Mouse (Mus musculus) midbrain, embryonic 15.5 days (tissue): ENCODE measurements around the gene Srgap1. TPM values are rescaled to one million over a fixed set of nuclear protein-coding genes. Genes with fewer than 3 reads are reported as not detected.

Experiments used
- ATAC-seq: fragments of 200-750 bp; cut with Nextera tagmentation; replicated peaks from 2 replicates; pipeline ENCODE4 v1.8.0; 2017; ENCODE audit warnings: moderate TSS enrichment
- H3K27ac ChIP-seq: fragments of 300-500 bp; sonication (generic); 2 replicates; pipeline ENCODE4 v1.5.1; 2015; ENCODE audit warnings: mild to moderate bottlenecking, inconsistent platforms
- H3K27me3 ChIP-seq: fragments of 300-500 bp; sonication (generic); replicated peaks from 2 replicates; pipeline ENCODE4 v1.6.1; 2015; ENCODE audit warnings: inconsistent platforms
- H3K36me3 ChIP-seq: fragments of 300-500 bp; sonication (generic); replicated peaks from 2 replicates; pipeline ENCODE4 v1.6.1; 2015; ENCODE audit warnings: inconsistent platforms
- H3K4me1 ChIP-seq: fragments of 300-500 bp; sonication (generic); 2 replicates; pipeline ENCODE4 v1.6.1; 2015; ENCODE audit warnings: inconsistent platforms
- H3K4me2 ChIP-seq: fragments of 300-500 bp; sonication (generic); 2 replicates; pipeline ENCODE4 v1.6.1; 2015; ENCODE audit warnings: inconsistent platforms, mild to moderate bottlenecking, moderate library complexity
- H3K4me3 ChIP-seq: fragments of 300-500 bp; sonication (generic); 2 replicates; pipeline ENCODE4 v1.5.1; 2015; ENCODE audit warnings: mild to moderate bottlenecking, inconsistent platforms
- H3K9ac ChIP-seq: fragments of 300-500 bp; sonication (generic); 2 replicates; pipeline ENCODE4 v1.6.1; 2015; ENCODE audit warnings: mild to moderate bottlenecking, inconsistent platforms
- H3K9me3 ChIP-seq: fragments of 300-500 bp; sonication (generic); 2 replicates; pipeline ENCODE4 v1.6.1; 2016; ENCODE audit warnings: inconsistent platforms
- WGBS: fragments of 180-500 bp; shearing (Covaris S2); methylation state at CpG from one replicate; pipeline ENCODE4 v1.1.7; 2015; ENCODE audit warnings: mixed read lengths; 5-methylcytosine and 5-hydroxymethylcytosine counted together
- polyA plus RNA-seq: library from polyadenylated mRNA; unstranded; fragments of >200 nt; fragmentation: Nextera tagmentation; extraction: Ambion mirVana; gene quantifications from 2 replicates; pipeline ENCODE4 v1.2.1, GENCODE M21; 2015

The Srgap1 gene
- polyA plus RNA-seq, 1 experiment from 2014 or later, result 41.8 TPM

DNA sequence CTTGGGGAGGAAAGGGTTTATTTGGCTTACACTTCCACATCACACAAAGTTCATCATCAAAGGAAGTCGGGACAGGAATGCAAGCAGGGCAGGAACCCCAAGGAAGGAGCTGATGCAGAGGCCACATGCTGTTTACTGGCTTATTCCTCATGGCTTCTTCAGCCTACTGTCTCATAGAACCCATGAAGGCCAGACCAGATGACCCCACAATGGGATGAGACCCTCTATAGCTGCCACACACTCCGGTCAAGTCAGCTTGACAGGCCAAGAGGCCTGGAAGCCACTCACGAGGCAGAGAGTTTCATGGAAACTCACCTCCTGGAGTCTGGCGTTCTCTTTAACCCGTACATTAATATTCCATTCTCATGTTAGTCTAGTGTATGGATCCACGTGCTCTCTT is 34.8 kb downstream of the Srgap1 start:
- Histone ChIP-seq H3K36me3 (no peaks in the 10 kb centered on the region), H3K9me3 (no peaks in the 10 kb centered on the region), H3K4me3 (no peak overlapping the region), H3K9ac (no peak overlapping the region), H3K27me3 (no peaks in the 10 kb centered on the region), H3K4me1 (peaks cover 25% of the 10 kb centered on the region), H3K27ac (no peak overlapping the region), H3K4me2 (no peak overlapping the region)
- no peak for ATAC-seq
- WGBS, result 85% methylated on average over 6 of the region's 6 CpGs

GRCm38 (mm10) chr10:122008731-122009391 is 38.3 kb downstream of the Srgap1 start:
- Histone ChIP-seq H3K4me2 (no peak overlapping the region), H3K9me3 (no peaks in the 10 kb centered on the region), H3K36me3 (no peaks in the 10 kb centered on the region), H3K27ac (peak overlapping the region; percentile 39; the same call in 1 of the 2 replicates), H3K4me1 (peaks cover 34% of the 10 kb centered on the region), H3K4me3 (no peak overlapping the region), H3K27me3 (no peaks in the 10 kb centered on the region), H3K9ac (no peak overlapping the region)
- WGBS, result 39% methylated on average over 12 of the region's 12 CpGs
- ATAC-seq, result peak; percentile 40; the same call in 1 of the 2 replicates

DNA sequence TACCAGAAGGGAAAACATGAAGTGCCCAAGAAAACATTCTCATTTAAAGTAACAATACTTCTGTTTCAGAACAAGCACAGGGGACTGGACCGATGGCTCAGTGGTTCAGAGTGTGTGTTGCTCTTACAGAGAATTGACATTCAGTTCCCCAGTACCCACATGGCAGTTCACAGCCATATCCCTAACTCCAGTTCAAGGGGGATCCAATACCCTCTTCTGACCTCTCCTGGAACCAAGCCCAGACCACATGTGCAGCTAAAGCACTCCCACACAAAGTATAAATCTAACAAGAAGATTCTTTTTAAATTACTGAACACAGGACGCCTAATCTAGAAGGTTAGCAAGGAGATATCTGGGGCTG is 38.8 kb downstream of the Srgap1 start:
- H3K4me1 ChIP-seq, result peaks cover 30% of the 10 kb centered on the region
- no peaks in the 10 kb centered on the region for H3K36me3 ChIP-seq
- H3K9ac ChIP-seq, result no peak overlapping the region
- no peak; the same call in 1 of the 2 replicates for ATAC-seq
- no peak overlapping the region for H3K4me2 ChIP-seq
- peak overlapping the region; percentile 39; the same call in 1 of the 2 replicates for H3K27ac ChIP-seq
- no peak overlapping the region for H3K4me3 ChIP-seq
- H3K27me3 ChIP-seq, result no peaks in the 10 kb centered on the region
- no peaks in the 10 kb centered on the region for H3K9me3 ChIP-seq
- WGBS, result 66% methylated on average over 2 of the region's 2 CpGs

- H3K4me3 ChIP-seq, result no peak overlapping the region
- no peak overlapping the region for H3K4me2 ChIP-seq
- WGBS, result 35% methylated on average over 5 of the region's 5 CpGs
- no peak overlapping the region for H3K9ac ChIP-seq
- no peak for ATAC-seq
- H3K27ac ChIP-seq, result no peak overlapping the region
- no peaks in the 10 kb centered on the region for H3K27me3 ChIP-seq
- H3K4me1 ChIP-seq, result peaks cover 29% of the 10 kb centered on the region
- H3K36me3 ChIP-seq, result no peaks in the 10 kb centered on the region
- no peaks in the 10 kb centered on the region for H3K9me3 ChIP-seq
Observed at GRCm38 (mm10) chr10:122006606-122007005, 40.5 kb downstream of the Srgap1 start.

DNA sequence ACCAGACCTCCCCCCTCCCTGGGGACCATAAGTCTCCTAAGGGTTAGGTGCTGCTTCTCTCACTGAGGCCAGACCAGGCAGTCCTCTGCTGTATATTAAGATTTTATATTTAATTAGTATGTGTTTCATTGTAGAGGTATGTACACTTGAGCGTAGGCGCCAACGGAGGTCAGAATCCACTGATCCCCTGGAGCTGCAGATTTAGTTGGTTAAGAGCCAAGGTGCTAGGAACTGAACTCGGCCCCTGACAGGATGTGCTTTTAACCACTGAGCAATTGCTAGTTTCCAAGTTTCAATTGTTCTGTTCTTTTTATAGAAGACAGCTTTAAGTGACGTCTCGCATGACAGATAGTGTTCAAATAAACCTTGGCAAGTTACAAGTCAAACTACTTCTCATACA is 41.0 kb downstream of the Srgap1 start:
- no peak for ATAC-seq
- WGBS, result 79% methylated on average over 6 of the region's 6 CpGs
- Histone ChIP-seq H3K9me3 (no peaks in the 10 kb centered on the region), H3K4me1 (peaks cover 29% of the 10 kb centered on the region), H3K36me3 (no peaks in the 10 kb centered on the region), H3K4me3 (no peak overlapping the region), H3K27me3 (no peaks in the 10 kb centered on the region), H3K4me2 (no peak overlapping the region), H3K27ac (no peak overlapping the region), H3K9ac (no peak overlapping the region)

DNA sequence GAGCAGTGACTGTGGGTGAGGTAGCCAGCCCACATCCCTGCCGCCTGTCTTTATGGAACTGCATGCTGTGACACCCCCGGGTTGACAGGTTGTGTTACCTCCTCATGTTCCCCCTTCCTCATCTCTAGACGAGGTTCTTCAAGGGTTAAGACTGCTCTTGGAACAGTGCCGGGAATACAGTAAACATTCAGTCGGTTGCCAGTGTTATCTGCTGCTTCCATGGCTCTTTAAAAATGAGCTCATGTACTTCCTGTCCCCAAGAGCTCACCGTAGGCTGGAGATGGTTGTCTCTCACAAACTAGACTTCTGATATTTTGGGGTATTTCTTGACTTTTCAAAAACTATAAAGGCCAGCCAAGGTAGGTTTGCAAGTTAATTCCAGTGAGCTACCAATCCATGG is 41.6 kb downstream of the Srgap1 start:
- Histone ChIP-seq H3K4me1 (peaks cover 26% of the 10 kb centered on the region), H3K36me3 (no peaks in the 10 kb centered on the region), H3K4me3 (no peak overlapping the region), H3K9ac (no peak overlapping the region), H3K9me3 (no peaks in the 10 kb centered on the region), H3K27ac (no peak overlapping the region), H3K27me3 (no peaks in the 10 kb centered on the region), H3K4me2 (no peak overlapping the region)
- no peak for ATAC-seq
- WGBS, result 72% methylated on average over 6 of the region's 6 CpGs

DNA sequence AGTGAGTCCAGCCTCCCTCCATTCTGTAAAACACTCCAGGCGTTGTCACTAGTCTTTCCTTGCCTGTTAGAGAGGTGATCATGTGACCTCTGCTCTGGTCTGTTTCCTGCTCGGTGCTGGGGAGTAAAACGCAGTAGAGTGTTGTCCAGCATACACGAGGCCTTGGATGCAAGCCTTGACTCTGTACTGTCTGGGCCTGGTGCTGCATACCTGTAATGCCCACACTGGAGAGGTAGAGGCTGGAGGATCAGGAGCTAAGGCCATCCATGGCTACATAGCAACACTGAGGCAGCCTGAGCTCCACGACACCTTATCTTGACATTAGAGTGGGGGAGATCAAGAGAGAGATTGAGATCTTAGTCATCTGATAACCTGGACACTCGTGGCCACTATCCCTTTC is 44.2 kb downstream of the Srgap1 start:
- Histone ChIP-seq H3K27me3 (no peaks in the 10 kb centered on the region), H3K9me3 (no peaks in the 10 kb centered on the region), H3K4me1 (peaks cover 11% of the 10 kb centered on the region), H3K36me3 (no peaks in the 10 kb centered on the region), H3K27ac (no peak overlapping the region), H3K9ac (no peak overlapping the region), H3K4me2 (no peak overlapping the region), H3K4me3 (no peak overlapping the region)
- ATAC-seq, result no peak
- whole genome bisulfite sequencing, result 88% methylated on average over 6 of the region's 6 CpGs

- H3K4me3 ChIP-seq, result no peak overlapping the region
- no peak overlapping the region for H3K9ac ChIP-seq
- no peak overlapping the region for H3K4me2 ChIP-seq
- no peaks in the 10 kb centered on the region for H3K9me3 ChIP-seq
- no peak for ATAC-seq
- peaks cover 25% of the 10 kb centered on the region for H3K4me1 ChIP-seq
- 53% methylated on average over 7 of the region's 7 CpGs for WGBS
- no peaks in the 10 kb centered on the region for H3K36me3 ChIP-seq
- H3K27me3 ChIP-seq, result no peaks in the 10 kb centered on the region
- H3K27ac ChIP-seq, result no peak overlapping the region
Observed at GRCm38 (mm10) chr10:121998806-121999205, 48.3 kb downstream of the Srgap1 start.

- Histone ChIP-seq H3K27ac (peak overlapping the region; percentile 46), H3K9me3 (no peaks in the 10 kb centered on the region), H3K4me2 (no peak overlapping the region), H3K27me3 (no peaks in the 10 kb centered on the region), H3K36me3 (no peaks in the 10 kb centered on the region), H3K9ac (no peak overlapping the region), H3K4me1 (peaks cover 28% of the 10 kb centered on the region), H3K4me3 (no peak overlapping the region)
- WGBS, result 13% methylated on average over 4 of the region's 4 CpGs
- 0 out of 2 replicates have a peak, but pooled peaks have one; percentile 18 for ATAC-seq
Observed at GRCm38 (mm10) chr10:121996500-121996899, 50.6 kb downstream of the Srgap1 start.

- ATAC-seq, result 0 out of 2 replicates have a peak, but pooled peaks have one; percentile 17
- H3K4me1 ChIP-seq, result peaks cover 28% of the 10 kb centered on the region
- H3K4me3 ChIP-seq, result no peak overlapping the region
- 30% methylated on average over 4 of the region's 4 CpGs for WGBS
- H3K27me3 ChIP-seq, result no peaks in the 10 kb centered on the region
- H3K9ac ChIP-seq, result no peak overlapping the region
- no peaks in the 10 kb centered on the region for H3K9me3 ChIP-seq
- H3K36me3 ChIP-seq, result no peaks in the 10 kb centered on the region
- no peak overlapping the region for H3K27ac ChIP-seq
- H3K4me2 ChIP-seq, result no peak overlapping the region
Observed at GRCm38 (mm10) chr10:121995448-121995847, 51.7 kb downstream of the Srgap1 start.

- Histone ChIP-seq H3K4me2 (no peak overlapping the region), H3K4me3 (no peak overlapping the region), H3K27me3 (no peaks in the 10 kb centered on the region), H3K4me1 (peaks cover 28% of the 10 kb centered on the region), H3K9me3 (no peaks in the 10 kb centered on the region), H3K27ac (no peak overlapping the region), H3K36me3 (no peaks in the 10 kb centered on the region), H3K9ac (no peak overlapping the region)
- no peak for ATAC-seq
- 40% methylated on average over 5 of the region's 5 CpGs for WGBS
Observed at GRCm38 (mm10) chr10:121994660-121995059, 52.5 kb downstream of the Srgap1 start.

DNA sequence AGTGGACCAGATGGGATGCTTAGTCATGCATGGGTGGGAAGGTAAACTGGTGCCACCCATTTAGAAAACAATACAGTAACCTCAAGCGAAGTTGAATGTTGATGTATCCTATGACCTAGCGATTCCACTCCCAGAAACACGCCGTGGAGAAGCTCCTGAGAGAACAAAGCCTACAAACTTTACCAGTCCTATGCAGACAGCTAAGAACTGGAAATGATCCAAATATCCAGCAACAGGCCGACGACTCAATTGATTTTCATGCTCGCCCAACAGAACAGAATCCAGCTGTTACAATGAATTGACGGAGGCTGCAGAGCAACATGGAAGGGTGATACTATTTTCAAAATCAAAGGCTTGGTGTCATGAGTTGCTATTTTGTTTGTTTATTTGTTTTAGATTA is 54.5 kb downstream of the Srgap1 start:
- H3K9ac ChIP-seq, result no peak overlapping the region
- H3K4me2 ChIP-seq, result no peak overlapping the region
- WGBS, result 50% methylated on average over 8 of the region's 8 CpGs
- no peaks in the 10 kb centered on the region for H3K36me3 ChIP-seq
- no peak for ATAC-seq
- H3K4me3 ChIP-seq, result no peak overlapping the region
- H3K4me1 ChIP-seq, result peaks cover 25% of the 10 kb centered on the region
- H3K27me3 ChIP-seq, result no peaks in the 10 kb centered on the region
- H3K27ac ChIP-seq, result no peak overlapping the region
- no peaks in the 10 kb centered on the region for H3K9me3 ChIP-seq

- Histone ChIP-seq H3K4me3 (no peak overlapping the region), H3K36me3 (no peaks in the 10 kb centered on the region), H3K27ac (no peak overlapping the region), H3K27me3 (no peaks in the 10 kb centered on the region), H3K9ac (no peak overlapping the region), H3K4me1 (no peaks in the 10 kb centered on the region), H3K9me3 (no peaks in the 10 kb centered on the region), H3K4me2 (no peak overlapping the region)
- no peak for ATAC-seq
- 45% methylated on average over 4 of the region's 4 CpGs for WGBS
Observed at GRCm38 (mm10) chr10:121986997-121987396, 60.1 kb downstream of the Srgap1 start.
